Mouse (Mus musculus): ENCODE measurements around the gene Ankrd45. TPM values are rescaled to one million over a fixed set of nuclear protein-coding genes. Genes with fewer than 3 reads are reported as not detected.
"Not testable (repeated sequence)": the region's sequence is repeated elsewhere in the genome, so short reads cannot be mapped to it uniquely, and the experiment has no call there.

Ankrd45 gene
- polyA plus RNA-seq, 1 experiment = 0.04 TPM

GRCm38 (mm10) chr1:161182386-161182785 lies 39.9 kb downstream of the Ankrd45 start:
- no peak overlapping the region for H3K27ac ChIP-seq (ENCODE audit: control insufficient read depth, insufficient read depth, low read length)
- H3K4me3 ChIP-seq (ENCODE audit: control insufficient read depth, insufficient read depth, low read length) = no peak overlapping the region
- TF ChIP-seq CTCF (IDR thresholded peaks at IDR 0.05; ENCODE audit: borderline replicate concordance, control insufficient read depth, extremely low read depth, insufficient read depth, low read length, poor library complexity) (no peak), POLR2A (IDR thresholded peaks at IDR 0.05; ENCODE audit: control insufficient read depth, extremely low read depth, insufficient read depth, low read length, poor library complexity) (no peak)
- no peaks in the 10 kb centered on the region for H3K36me3 ChIP-seq (ENCODE audit: control insufficient read depth, insufficient read depth, low read length)
- WGBS = 87% methylated on average over 9 of the region's 9 CpGs
- H3K27me3 ChIP-seq (ENCODE audit: control insufficient read depth, insufficient read depth, low read length) = no peaks in the 10 kb centered on the region
- no peaks in the 10 kb centered on the region for H3K4me1 ChIP-seq (replicated peaks; ENCODE audit: control insufficient read depth, insufficient read depth, low read length)
- DNase-seq = no peak

GRCm38 (mm10) chr1:161183677-161184076 lies 41.2 kb downstream of the Ankrd45 start:
- 53% methylated on average over 9 of the region's 9 CpGs for WGBS
- H3K4me3 ChIP-seq (ENCODE audit: control insufficient read depth, insufficient read depth, low read length) = no peak overlapping the region
- no peak for TF ChIP-seq CTCF (IDR thresholded peaks at IDR 0.05; ENCODE audit: borderline replicate concordance, control insufficient read depth, extremely low read depth, insufficient read depth, low read length, poor library complexity)
- H3K36me3 ChIP-seq (ENCODE audit: control insufficient read depth, insufficient read depth, low read length) = no peaks in the 10 kb centered on the region
- no peak overlapping the region for H3K27ac ChIP-seq (ENCODE audit: control insufficient read depth, insufficient read depth, low read length)
- H3K27me3 ChIP-seq (ENCODE audit: control insufficient read depth, insufficient read depth, low read length) = no peaks in the 10 kb centered on the region
- H3K4me1 ChIP-seq (replicated peaks; ENCODE audit: control insufficient read depth, insufficient read depth, low read length) = no peaks in the 10 kb centered on the region
- no peak for DNase-seq

GRCm38 (mm10) chr1:161185431-161185830 lies 42.9 kb downstream of the Ankrd45 start:
- no peaks in the 10 kb centered on the region for H3K27me3 ChIP-seq (ENCODE audit: control insufficient read depth, insufficient read depth, low read length)
- H3K36me3 ChIP-seq (ENCODE audit: control insufficient read depth, insufficient read depth, low read length) = no peaks in the 10 kb centered on the region
- no peak overlapping the region for H3K27ac ChIP-seq (ENCODE audit: control insufficient read depth, insufficient read depth, low read length)
- DNase-seq = no peak
- TF ChIP-seq POLR2A (IDR thresholded peaks at IDR 0.05; ENCODE audit: control insufficient read depth, extremely low read depth, insufficient read depth, low read length, poor library complexity) = no peak
- TF ChIP-seq CTCF (IDR thresholded peaks at IDR 0.05; ENCODE audit: borderline replicate concordance, control insufficient read depth, extremely low read depth, insufficient read depth, low read length, poor library complexity) = no peak
- WGBS = 97% methylated on average over 3 of the region's 3 CpGs
- no peaks in the 10 kb centered on the region for H3K4me1 ChIP-seq (replicated peaks; ENCODE audit: control insufficient read depth, insufficient read depth, low read length)
- H3K4me3 ChIP-seq (ENCODE audit: control insufficient read depth, insufficient read depth, low read length) = no peak overlapping the region

GRCm38 (mm10) chr1:161190253-161190910 lies 47.9 kb downstream of the Ankrd45 start:
- no peak for DNase-seq
- no peak overlapping the region for H3K4me3 ChIP-seq (ENCODE audit: control insufficient read depth, insufficient read depth, low read length)
- no peaks in the 10 kb centered on the region for H3K36me3 ChIP-seq (ENCODE audit: control insufficient read depth, insufficient read depth, low read length)
- 79% methylated on average over 9 of the region's 9 CpGs for WGBS
- no peaks in the 10 kb centered on the region for H3K27me3 ChIP-seq (ENCODE audit: control insufficient read depth, insufficient read depth, low read length)
- no peaks in the 10 kb centered on the region for H3K4me1 ChIP-seq (replicated peaks; ENCODE audit: control insufficient read depth, insufficient read depth, low read length)
- no peak overlapping the region for H3K27ac ChIP-seq (ENCODE audit: control insufficient read depth, insufficient read depth, low read length)
- TF ChIP-seq POLR2A (IDR thresholded peaks at IDR 0.05; ENCODE audit: control insufficient read depth, extremely low read depth, insufficient read depth, low read length, poor library complexity) (no peak), CTCF (IDR thresholded peaks at IDR 0.05; ENCODE audit: borderline replicate concordance, control insufficient read depth, extremely low read depth, insufficient read depth, low read length, poor library complexity) (no peak)

GRCm38 (mm10) chr1:161195541-161196351 lies 53.3 kb downstream of the Ankrd45 start:
- 1% methylated on average over 16 of the region's 16 CpGs for WGBS
- H3K27ac ChIP-seq (ENCODE audit: control insufficient read depth, insufficient read depth, low read length) = no peak overlapping the region
- no peak for TF ChIP-seq POLR2A (IDR thresholded peaks at IDR 0.05; ENCODE audit: control insufficient read depth, extremely low read depth, insufficient read depth, low read length, poor library complexity)
- no peak for TF ChIP-seq CTCF (IDR thresholded peaks at IDR 0.05; ENCODE audit: borderline replicate concordance, control insufficient read depth, extremely low read depth, insufficient read depth, low read length, poor library complexity)

GRCm38 (mm10) chr1:161196364-161196763 lies 53.9 kb downstream of the Ankrd45 start:
- WGBS = 59% methylated on average over 11 of the region's 11 CpGs
- DNase-seq; H3K4me1 ChIP-seq (replicated peaks; ENCODE audit: control insufficient read depth, insufficient read depth, low read length); H3K27ac ChIP-seq (ENCODE audit: control insufficient read depth, insufficient read depth, low read length); H3K4me3 ChIP-seq (ENCODE audit: control insufficient read depth, insufficient read depth, low read length); H3K27me3 ChIP-seq (ENCODE audit: control insufficient read depth, insufficient read depth, low read length); H3K36me3 ChIP-seq (ENCODE audit: control insufficient read depth, insufficient read depth, low read length): not testable (repeated sequence)

More at GRCm38 (mm10) chr1:161195541-161196351, 53.3 kb downstream of the Ankrd45 start:
- no peaks in the 10 kb centered on the region for H3K27me3 ChIP-seq (ENCODE audit: control insufficient read depth, insufficient read depth, low read length)
- no peaks in the 10 kb centered on the region for H3K4me1 ChIP-seq (replicated peaks; ENCODE audit: control insufficient read depth, insufficient read depth, low read length)
- H3K4me3 ChIP-seq (ENCODE audit: control insufficient read depth, insufficient read depth, low read length) = no peak overlapping the region
- H3K36me3 ChIP-seq (ENCODE audit: control insufficient read depth, insufficient read depth, low read length) = no peaks in the 10 kb centered on the region
- DNase-seq = peak; percentile 52

Measured in thymus, adult 2 months (tissue).